8 mouse cellular contexts compared by ENCODE assay signal in the genomic region with DNA sequence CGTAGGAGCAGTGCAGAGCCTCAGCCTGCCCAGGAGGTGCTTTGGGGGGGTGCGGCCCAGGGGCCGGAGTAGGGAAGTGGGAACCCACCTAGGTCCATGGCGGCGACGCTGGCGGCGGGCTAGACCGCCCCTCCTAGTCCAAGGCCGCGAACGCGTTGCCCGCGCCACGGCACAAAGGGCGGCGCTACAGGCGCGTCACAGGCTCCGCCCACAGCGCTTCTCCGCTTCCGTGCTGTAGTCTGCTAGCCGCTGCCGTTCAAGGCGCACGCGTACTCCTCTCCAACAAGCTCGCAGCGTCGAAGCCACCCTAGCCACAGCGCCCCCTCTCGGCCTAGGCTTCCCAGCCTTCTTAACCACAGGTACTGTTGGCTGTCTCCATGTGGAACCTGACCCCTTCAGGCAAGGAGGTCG. TPM values are rescaled to one million over a fixed set of nuclear protein-coding genes. Genes with fewer than 3 reads are reported as not detected.
DNase-seq lines count a peak whose midpoint lies in the region; ATAC-seq and TF ChIP-seq lines count a peak whose summit lies in the region.

A gene (plus strand): TSS at position 219 of the 411 bp plus-strand sequence.
A gene (minus strand): TSS at position 275 of the 411 bp plus-strand sequence.

- H3K27ac ChIP-seq in bone marrow, adult 2 months (ENCODE audit: control insufficient read depth, insufficient read depth, low read depth, low read length, poor library complexity): peak within 1 kb of the TSS; percentile 53
- H3K27ac ChIP-seq in embryonic facial prominence, embryonic 15.5 days (replicated peaks): peak within 1 kb of the TSS; percentile 97
- peak within 1 kb of the TSS; percentile 97 for H3K27ac ChIP-seq in limb, embryonic 14.5 days (replicated peaks; ENCODE audit: low read depth, low read length)
- peak within 1 kb of the TSS; percentile 89 for H3K27ac ChIP-seq in midbrain, postnatal 0 days (ENCODE audit: low read depth, low read length)

- H3K9ac ChIP-seq in embryonic facial prominence, embryonic 15.5 days: peak within 1 kb of the TSS; percentile 91
- peak within 1 kb of the TSS; percentile 90 for H3K9ac ChIP-seq in limb, embryonic 14.5 days (ENCODE audit: low read depth, low read length, severe bottlenecking)
- peak within 1 kb of the TSS; percentile 91 for H3K9ac ChIP-seq in midbrain, postnatal 0 days (replicated peaks; ENCODE audit: low read length, poor library complexity, severe bottlenecking)

- H3K4me1 ChIP-seq in bone marrow, adult 2 months (ENCODE audit: control insufficient read depth, insufficient read depth, low read length): no peaks in the 10 kb centered on the region
- H3K4me1 ChIP-seq in embryonic facial prominence, embryonic 15.5 days: peaks cover 15% of the 10 kb centered on the region
- no peaks in the 10 kb centered on the region for H3K4me1 ChIP-seq in limb, embryonic 14.5 days (ENCODE audit: control insufficient read depth, insufficient read depth, low read length)
- H3K4me1 ChIP-seq in midbrain, postnatal 0 days (ENCODE audit: insufficient read depth, low read length): no peaks in the 10 kb centered on the region

- no peaks in the 10 kb centered on the region for H3K27me3 ChIP-seq in embryonic facial prominence, embryonic 15.5 days
- H3K27me3 ChIP-seq in limb, embryonic 14.5 days (ENCODE audit: control insufficient read depth, insufficient read depth, low read length): no peaks in the 10 kb centered on the region
- H3K27me3 ChIP-seq in midbrain, postnatal 0 days (ENCODE audit: insufficient read depth, low read length): no peaks in the 10 kb centered on the region

- peak; percentile 97 for ATAC-seq in embryonic facial prominence, embryonic 15.5 days (ENCODE audit: insufficient number of reproducible peaks, low FRiP score, low TSS enrichment, low read depth)
- peak; percentile 97 for ATAC-seq in limb, embryonic 14.5 days (ENCODE audit: low FRiP score, low read depth)
- ATAC-seq in midbrain, postnatal 0 days (ENCODE audit: low FRiP score): peak; percentile 95

- peak within 1 kb of the TSS; percentile 66 for H3K4me2 ChIP-seq in embryonic facial prominence, embryonic 15.5 days (replicated peaks)
- peak within 1 kb of the TSS; percentile 62 for H3K4me2 ChIP-seq in limb, embryonic 14.5 days (replicated peaks; ENCODE audit: low read depth, low read length, severe bottlenecking)
- H3K4me2 ChIP-seq in midbrain, postnatal 0 days (ENCODE audit: low read depth, low read length, poor library complexity, severe bottlenecking): peak within 1 kb of the TSS; percentile 80

- peak; percentile 99 for TF ChIP-seq CTCF in bone marrow, adult 2 months (IDR thresholded peaks at IDR 0.05; ENCODE audit: control insufficient read depth, insufficient read depth, low read length)
- peak; percentile 98 for TF ChIP-seq CTCF in midbrain, postnatal 0 days (IDR thresholded peaks at IDR 0.05)

- peak within 1 kb of the TSS; percentile 84 for H3K4me3 ChIP-seq in bone marrow, adult 2 months (replicated peaks; ENCODE audit: control insufficient read depth, low read depth, low read length)
- peak within 1 kb of the TSS; percentile 88 for H3K4me3 ChIP-seq in embryonic facial prominence, embryonic 15.5 days (replicated peaks)
- H3K4me3 ChIP-seq in limb, embryonic 14.5 days (replicated peaks; ENCODE audit: low read length): peak within 1 kb of the TSS; percentile 80
- peak within 1 kb of the TSS; percentile 77 for H3K4me3 ChIP-seq in midbrain, postnatal 0 days (ENCODE audit: low read depth, low read length)

- DNase-seq in 416B (ENCODE audit: low read depth): peak; percentile 98
- DNase-seq in heart, adult 8-10 months (ENCODE audit: low spot score): peak; percentile 95
- peak; percentile 97 for DNase-seq in kidney, adult 9 months
- peak; percentile 98 for DNase-seq in limb, embryonic 14.5 days (ENCODE audit: low spot score)
- peak; percentile 99 for DNase-seq in midbrain, postnatal 0 days (ENCODE audit: low spot score)
- peak; percentile 92 to 94 for DNase-seq in spleen, postnatal 14 days (ENCODE audit: low spot score in 2 of 2)

- under 1% methylated on average over 35 of the region's 35 CpGs for WGBS in bone marrow, adult 2 months
- WGBS in embryonic facial prominence, embryonic 15.5 days: 0% methylated on average over 35 of the region's 35 CpGs
- under 1% methylated on average over 23 of the region's 35 CpGs for WGBS in limb, embryonic 14.5 days
- 1% methylated on average over 27 of the region's 35 CpGs for WGBS in midbrain, postnatal 0 days

- peak; percentile 90; the same call in 1 of the 2 replicates for TF ChIP-seq POLR2A in bone marrow, adult 2 months (IDR thresholded peaks at IDR 0.05; ENCODE audit: borderline replicate concordance, control insufficient read depth, low read depth, low read length)
- peak; percentile 90 for TF ChIP-seq POLR2A in limb, embryonic 14.5 days (IDR thresholded peaks at IDR 0.05; ENCODE audit: borderline replicate concordance, extremely low read depth, insufficient read depth, insufficient read length)

- no peaks in the 10 kb centered on the region for H3K9me3 ChIP-seq in embryonic facial prominence, embryonic 15.5 days (replicated peaks)
- no peaks in the 10 kb centered on the region for H3K9me3 ChIP-seq in limb, embryonic 14.5 days (ENCODE audit: control insufficient read depth, low read length)
- H3K9me3 ChIP-seq in midbrain, postnatal 0 days (ENCODE audit: low read length): no peaks in the 10 kb centered on the region

- H3K36me3 ChIP-seq in embryonic facial prominence, embryonic 15.5 days: peaks cover 33% of the 10 kb centered on the region
- peaks cover 49% of the 10 kb centered on the region for H3K36me3 ChIP-seq in limb, embryonic 14.5 days (ENCODE audit: control insufficient read depth, insufficient read depth, low read length)
- H3K36me3 ChIP-seq in midbrain, postnatal 0 days (ENCODE audit: insufficient read depth, low read length): peaks cover 11% of the 10 kb centered on the region

RNA-seq across cellular contexts. Expression of the first gene that starts in this region (rescaled TPM):
- not detected in 2 replicates for polyA plus RNA-seq in bone marrow, adult 2 months (2011; ENCODE audit: insufficient read depth, insufficient read length, low replicate concordance, missing spikeins)
- polyA plus RNA-seq in embryonic facial prominence, embryonic 15.5 days (2015; fragmentation: Nextera tagmentation; extraction: Ambion mirVana): 1.3 and 2.3 TPM in 2 replicates
- total RNA-seq in heart, adult 8-10 months (2022): under 1 TPM in 3 of 4 experiments, not detected in 1; 0.50 to 0.68 (median 0.60) TPM
- polyA plus RNA-seq in limb, embryonic 14.5 days (2012; rRNA removed): 0.41 and 0.93 TPM in 2 replicates
- 0.64 and 1.4 TPM in 2 replicates for polyA plus RNA-seq in limb, embryonic 14.5 days (2014; fragmentation: Nextera tagmentation; extraction: Ambion mirVana)
- not detected in 2 replicates for total RNA-seq in midbrain, postnatal 0 days (2014; rRNA removed)
- polyA plus RNA-seq in midbrain, postnatal 0 days (2015; fragmentation: Nextera tagmentation; extraction: Ambion mirVana): 0.42 and 0.58 TPM in 2 replicates

RNA-seq across cellular contexts. Expression of the second gene that starts in this region (rescaled TPM):
- polyA plus RNA-seq in bone marrow, adult 2 months (2011; ENCODE audit: insufficient read depth, insufficient read length, low replicate concordance, missing spikeins): 2.2 TPM in 1 of 2 replicates, not detected in the other
- polyA plus RNA-seq in embryonic facial prominence, embryonic 15.5 days (2015; fragmentation: Nextera tagmentation; extraction: Ambion mirVana): 26.3 and 30.1 TPM in 2 replicates
- 1 to 10 TPM; 2.5 to 4.6 (median 3.7) TPM for total RNA-seq in heart, adult 8-10 months (2022)
- 14.8 and 17.1 TPM in 2 replicates for polyA plus RNA-seq in limb, embryonic 14.5 days (2012; rRNA removed)
- 32.0 and 32.6 TPM in 2 replicates for polyA plus RNA-seq in limb, embryonic 14.5 days (2014; fragmentation: Nextera tagmentation; extraction: Ambion mirVana)
- total RNA-seq in midbrain, postnatal 0 days (2014; rRNA removed): 10.1 and 14.1 TPM in 2 replicates
- polyA plus RNA-seq in midbrain, postnatal 0 days (2015; fragmentation: Nextera tagmentation; extraction: Ambion mirVana): 6.9 and 7.4 TPM in 2 replicates

Comparison
In these comparisons a context has a peak if more than half of its experiments do, and no peak if none do; other contexts are left out.
1. Peak in every context shown above with its lines: DNase-seq, ATAC-seq, H3K4me3 ChIP-seq and H3K27ac ChIP-seq.